Mouse (Mus musculus) heart, adult 8-10 months (tissue): ENCODE data around the gene Hps6. TPM values are rescaled to one million over a fixed set of nuclear protein-coding genes. Genes with fewer than 3 reads are reported as not detected.

Experiments used
- DNase-seq: peaks from one replicate; pipeline ENCODE4 v3.0.0; 2022; ENCODE audit warnings: low spot score
- total RNA-seq, 4 experiments: library from RNA; stranded (reverse); gene quantifications; 2 replicates each; pipeline ENCODE4 v1.2.4; 2022

Gene Hps6
- total RNA-seq, 4 experiments from 2014 or later = 5.3 to 6.7 (median 6.1) TPM

DNA sequence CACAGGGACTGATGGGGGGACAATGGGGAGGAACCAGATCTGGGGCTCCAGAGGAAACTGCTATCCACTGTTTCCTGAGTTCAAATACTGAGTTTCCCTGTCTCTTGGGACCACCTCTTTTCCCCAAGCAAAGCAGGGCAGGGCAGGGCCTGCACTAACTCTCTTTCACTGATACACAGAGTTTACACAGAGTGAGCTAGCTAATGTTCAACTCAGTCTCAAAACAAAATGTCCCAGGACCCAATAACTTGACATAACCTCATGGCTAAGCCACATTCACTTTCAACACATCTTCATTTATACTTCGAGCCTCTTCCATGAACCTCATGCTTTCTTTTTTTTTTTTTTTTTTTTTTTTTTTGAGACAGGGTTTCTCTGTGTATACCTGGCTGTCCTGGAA, 26.3 kb downstream of the Hps6 start:
- DNase-seq = no peak

- no peak for DNase-seq
These were observed 27.1 kb downstream of the Hps6 start for GRCm38 (mm10) chr19:46030196-46030983.

- no peak for DNase-seq
These were observed 28.6 kb downstream of the Hps6 start for GRCm38 (mm10) chr19:46031689-46032432.

- DNase-seq = no peak
These were observed 29.6 kb downstream of the Hps6 start for GRCm38 (mm10) chr19:46032731-46033510.

GRCm38 (mm10) chr19:46033911-46034310, 30.6 kb downstream of the Hps6 start:
- DNase-seq = no peak

GRCm38 (mm10) chr19:46035971-46036370, 32.7 kb downstream of the Hps6 start:
- no peak for DNase-seq

DNA sequence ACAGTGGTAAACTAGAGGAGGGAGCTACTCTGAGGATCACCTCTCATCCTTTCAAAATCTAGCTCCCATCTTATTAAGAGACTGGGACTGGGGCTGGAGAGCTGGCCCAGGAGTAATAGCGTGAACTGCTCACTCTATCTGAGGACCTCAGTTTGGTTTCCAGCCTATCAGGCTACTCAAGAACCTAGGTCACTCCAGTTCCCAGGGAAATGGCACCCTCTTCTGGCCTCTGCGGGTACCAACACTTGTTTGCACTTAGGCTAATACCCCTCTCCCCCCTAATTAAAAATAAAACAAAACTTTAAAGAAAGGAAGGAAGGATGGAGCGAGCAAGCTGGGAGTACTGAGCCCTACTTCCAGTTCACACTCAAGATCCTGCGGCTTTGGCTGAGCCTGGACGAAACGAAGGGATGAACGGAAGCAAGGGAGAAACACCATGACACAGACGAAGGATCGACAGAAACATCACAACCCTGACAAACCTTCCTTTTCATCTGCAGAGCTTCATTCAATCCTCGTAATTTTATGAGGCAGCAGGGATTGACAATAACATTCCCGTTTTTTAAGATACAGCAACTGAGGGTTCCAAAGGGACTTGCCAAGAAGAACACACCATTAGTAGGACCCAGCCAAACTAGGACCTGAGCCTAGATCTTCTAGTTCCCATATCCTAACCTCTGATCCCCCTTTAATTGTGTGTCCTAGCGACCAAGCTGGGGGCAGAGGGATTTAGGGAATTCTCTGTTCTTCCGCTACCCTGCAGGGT, 33.4 kb downstream of the Hps6 start:
- DNase-seq = no peak

GRCm38 (mm10) chr19:46037243-46037924, 34.1 kb downstream of the Hps6 start:
- no peak for DNase-seq

- DNase-seq = no peak
These were observed 34.9 kb downstream of the Hps6 start for GRCm38 (mm10) chr19:46037925-46038850.

DNA sequence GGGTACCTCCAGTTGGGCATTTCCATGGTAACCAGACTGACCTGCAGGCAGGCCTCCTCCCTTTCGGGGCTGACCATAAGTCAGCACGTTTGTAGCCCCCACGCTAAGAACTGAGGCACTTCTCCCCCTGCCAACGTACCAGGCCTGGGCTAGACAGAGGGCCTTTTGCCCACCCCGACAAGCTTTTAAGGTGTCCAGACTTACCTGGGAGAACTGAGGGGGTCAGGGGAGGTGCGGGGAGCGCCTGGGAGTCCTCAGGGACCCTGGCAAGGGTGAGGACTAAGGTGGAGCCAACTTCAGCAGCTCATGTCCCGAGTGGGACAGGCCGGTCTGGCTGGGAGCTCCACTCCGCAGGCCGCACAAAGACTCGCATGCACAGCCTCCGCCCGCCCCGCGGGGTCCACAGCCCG, 35.5 kb downstream of the Hps6 start:
- DNase-seq = no peak

- peak; percentile 79 for DNase-seq
These were observed 36.2 kb downstream of the Hps6 start for GRCm38 (mm10) chr19:46039478-46039877.

DNA sequence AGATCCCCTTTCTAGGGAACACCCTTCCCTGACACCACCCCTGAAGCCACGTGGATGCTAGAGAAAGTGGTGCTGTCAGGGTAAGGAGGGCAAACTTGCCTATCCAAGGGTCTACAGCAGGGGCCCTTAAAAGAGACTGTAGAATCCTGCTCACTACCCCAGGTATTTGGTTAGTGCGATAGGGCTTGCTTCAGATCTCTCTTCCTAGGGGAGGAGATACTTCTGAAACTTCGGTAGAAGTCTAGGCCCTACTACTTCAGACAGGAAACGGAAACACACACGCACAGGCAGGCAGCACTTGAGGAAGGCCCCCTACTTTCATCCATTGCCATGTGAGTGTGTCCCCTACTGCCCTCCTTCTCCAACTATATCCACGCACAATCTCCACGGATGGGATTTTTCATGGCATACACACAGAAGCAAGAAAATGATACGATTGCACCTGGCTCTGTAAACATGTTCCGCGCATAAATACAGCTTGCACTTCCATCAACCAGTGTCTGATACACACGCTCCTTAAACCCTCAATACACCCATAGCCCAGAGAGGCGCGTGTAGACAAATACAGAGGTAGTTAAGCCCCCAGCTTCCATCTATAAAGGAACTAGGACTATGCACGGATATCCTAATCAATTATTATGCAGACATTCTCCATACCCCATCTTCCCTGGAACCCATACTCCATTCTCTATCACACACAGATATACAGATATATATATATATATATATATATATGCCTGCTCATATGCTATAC, 37.0 kb downstream of the Hps6 start:
- no peak for DNase-seq

- no peak for DNase-seq
These were observed 38.1 kb downstream of the Hps6 start for GRCm38 (mm10) chr19:46041299-46041932.

DNA sequence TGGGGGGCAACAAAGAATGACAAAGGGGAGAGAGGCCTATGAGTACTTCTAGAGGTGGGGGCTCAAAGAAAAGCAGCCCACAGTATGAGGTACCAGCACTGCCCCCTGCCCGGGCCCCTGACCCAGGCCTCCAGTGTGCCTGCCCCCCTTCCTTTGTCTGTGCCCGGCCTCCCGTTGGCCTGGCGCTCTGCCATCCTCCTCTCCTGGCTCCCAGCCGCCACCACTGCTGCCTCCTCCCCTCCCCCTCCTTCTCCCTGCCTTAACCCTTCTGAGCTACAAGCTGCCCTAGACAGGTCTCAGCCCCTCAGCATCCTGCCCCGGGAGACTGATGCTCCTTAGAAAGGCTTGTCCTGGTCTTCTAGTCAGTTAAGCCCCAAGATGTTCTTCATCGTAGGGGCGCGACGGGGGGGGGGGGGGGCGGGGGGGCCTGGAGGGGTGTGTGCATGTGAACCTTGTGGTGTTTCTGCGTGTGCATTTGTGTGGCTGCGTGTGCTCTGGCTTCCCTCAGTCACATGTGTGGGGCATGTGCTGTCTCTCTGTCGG, 38.7 kb downstream of the Hps6 start:
- peak; percentile 77 for DNase-seq

DNA sequence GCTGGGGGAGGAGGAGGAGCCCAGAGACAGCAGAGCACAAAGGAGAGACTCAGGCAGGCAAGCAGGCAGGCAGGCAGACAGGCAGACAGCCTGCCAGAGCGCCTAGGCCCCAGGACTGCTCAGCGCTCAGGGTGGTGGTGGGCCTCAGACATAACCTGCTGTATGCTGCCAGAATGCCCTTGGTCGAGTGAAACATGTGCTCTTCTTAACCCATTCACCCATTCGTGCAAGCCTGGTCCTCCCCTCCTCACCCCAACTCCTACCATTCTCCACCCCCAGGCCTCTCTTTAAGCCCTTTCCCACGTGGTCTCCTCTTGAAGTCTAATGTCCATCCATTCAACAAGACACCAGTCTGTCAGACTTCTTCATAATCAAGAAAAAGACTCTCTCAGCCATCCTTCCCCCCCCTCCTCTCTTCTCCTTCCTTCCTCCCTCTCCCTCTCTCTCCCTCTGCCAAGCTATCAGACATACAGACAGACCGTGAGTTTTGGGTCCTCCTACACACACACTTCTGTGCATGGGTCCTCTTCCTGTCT, 39.2 kb downstream of the Hps6 start:
- DNase-seq = no peak

DNA sequence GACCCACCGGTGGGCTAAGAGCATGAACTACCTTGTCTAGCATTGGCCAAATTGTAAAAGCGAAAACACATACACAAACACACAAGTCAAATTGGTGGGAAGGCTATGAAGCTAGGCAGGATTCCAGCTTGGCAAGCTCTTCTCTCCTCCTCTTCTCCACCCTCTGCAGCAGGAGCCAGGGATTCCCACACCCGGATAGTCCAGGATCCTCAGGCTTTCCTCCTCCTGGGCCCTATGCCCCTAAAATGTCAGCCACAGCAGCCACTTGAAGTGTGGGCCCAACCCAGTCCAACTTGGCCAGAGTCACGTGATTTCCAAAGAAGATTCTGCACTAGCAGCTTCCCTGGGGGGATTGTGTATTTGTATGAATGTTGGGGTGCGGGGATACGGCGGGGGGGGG, 40.1 kb downstream of the Hps6 start:
- no peak for DNase-seq

DNA sequence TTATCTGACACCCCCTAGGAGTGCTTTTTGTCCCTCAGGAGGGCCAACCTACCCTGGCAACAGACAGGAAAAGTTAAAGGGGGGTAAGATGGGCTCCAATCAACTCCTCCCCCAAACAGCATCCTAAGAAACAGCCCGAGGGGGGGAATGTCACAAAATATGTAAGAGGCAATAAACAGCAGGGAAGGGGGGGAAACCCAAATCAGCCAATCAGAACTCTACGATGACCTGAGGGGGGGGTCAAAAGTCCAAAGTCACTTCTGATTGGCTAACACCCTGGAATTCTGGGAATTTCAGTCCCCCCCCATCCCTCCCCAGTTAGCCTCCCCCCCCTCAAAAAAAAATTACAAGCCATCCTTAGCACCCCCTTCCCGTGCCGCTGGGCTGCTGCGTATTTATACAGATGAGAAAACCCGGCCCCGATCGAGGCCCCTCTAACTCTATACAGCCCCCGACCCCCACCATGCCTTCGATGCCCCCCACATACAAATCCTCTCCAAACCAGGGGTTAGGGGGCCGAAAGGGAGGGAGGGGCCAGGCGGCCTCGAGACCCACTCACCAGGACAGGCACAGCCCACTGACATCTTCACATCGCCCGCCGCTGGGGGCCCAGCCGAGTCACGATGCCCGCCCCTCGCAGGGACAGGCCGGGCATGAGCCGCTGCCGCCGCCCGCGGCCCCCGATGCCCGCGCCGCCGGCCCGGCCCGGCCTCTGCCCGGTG, 41.1 kb downstream of the Hps6 start, which contains the start of gene Pprc1:
Pprc1 (plus strand) TSS at position 616 of the 722 bp plus-strand sequence.
- DNase-seq = peak; percentile 60
